Mouse (Mus musculus): Measurements from ENCODE around the gene Ppp1r12b.

GRCm38 (mm10) chr1:134823842-134824241 lies 131.9 kb downstream of the Ppp1r12b start:
- TF ChIP-seq CTCF (IDR thresholded peaks at IDR 0.05; ENCODE audit: low read depth) (no peak), EP300 (optimal IDR thresholded peaks at IDR 0.05) (no peak)
